23 mouse cellular contexts compared by ENCODE assay signal in the genomic region with DNA sequence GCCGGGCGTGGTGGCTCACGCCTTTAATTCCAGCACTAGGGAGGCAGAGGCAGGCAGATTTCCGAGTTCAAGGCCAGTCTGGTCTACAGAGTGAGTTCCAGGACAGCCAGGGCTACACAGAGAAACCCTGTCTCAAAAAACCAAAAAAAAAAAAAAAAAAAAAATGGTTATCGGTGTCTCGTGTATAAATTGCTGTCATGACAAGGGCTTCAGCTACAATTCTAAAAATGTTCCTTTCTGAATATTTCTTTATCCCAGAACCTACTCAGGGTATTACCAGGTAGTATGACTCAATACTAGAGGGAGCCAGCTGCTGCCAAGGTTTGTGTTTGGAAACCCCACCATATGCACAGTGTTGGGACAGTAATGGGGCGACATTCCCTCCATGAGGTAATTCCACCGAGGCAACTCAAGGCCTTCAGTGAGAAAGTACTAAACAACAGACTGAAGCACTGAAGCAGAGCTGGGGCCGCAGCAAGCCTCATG. TPM values are rescaled to one million over a fixed set of nuclear protein-coding genes. Genes with fewer than 3 reads are reported as not detected.
DNase-seq lines count a peak whose midpoint lies in the region; ATAC-seq and TF ChIP-seq lines count a peak whose summit lies in the region.
"Had no signal": no experiment of that assay in that cellular context is flagged by ENCODE, and none has a peak within 500 bp of the region (broad histone marks: within the 10 kb centered on the region; RNA-seq: fewer than 3 reads in every experiment).

No protein-coding gene starts in this region.

- TF ChIP-seq EP300 in liver, postnatal 0 days (IDR thresholded peaks at IDR 0.05; ENCODE audit: low read depth): no peak
- peak; percentile 88 for TF ChIP-seq EP300 in CH12.LX (IDR thresholded peaks at IDR 0.05; ENCODE audit: low read length)

- no peak overlapping the region for H3K4me2 ChIP-seq in liver, postnatal 0 days (ENCODE audit: low read depth, low read length)
- no peak overlapping the region for H3K4me2 ChIP-seq in liver, embryonic 12.5 days
- peak overlapping the region; percentile 52 for H3K4me2 ChIP-seq in CH12.LX (ENCODE audit: insufficient read depth, low read depth, poor library complexity, severe bottlenecking)

- no peaks in the 10 kb centered on the region for H3K27me3 ChIP-seq in liver, postnatal 0 days (ENCODE audit: insufficient read depth, low read length)
- peaks cover 6% of the 10 kb centered on the region; the same call in 1 of the 2 replicates for H3K27me3 ChIP-seq in liver, embryonic 12.5 days (replicated peaks)
- no peaks in the 10 kb centered on the region for H3K27me3 ChIP-seq in spleen, adult 2 months (ENCODE audit: control insufficient read depth, insufficient read depth, low read length)
- no peaks in the 10 kb centered on the region for H3K27me3 ChIP-seq in CH12.LX (replicated peaks)
- H3K27me3 ChIP-seq: Patski had no signal

- WGBS in liver, postnatal 0 days (ENCODE audit: insufficient replicate concordance): 77% methylated on average over 9 of the region's 9 CpGs
- WGBS in liver, embryonic 12.5 days (ENCODE audit: insufficient replicate concordance): 77% methylated on average over 9 of the region's 9 CpGs
- WGBS in spleen, adult 2 months: 69% methylated on average over 9 of the region's 9 CpGs
- 75% methylated on average over 9 of the region's 9 CpGs for WGBS in bone marrow, adult 2 months

- peak overlapping the region; percentile 48; the same call in 1 of the 2 replicates for H3K27ac ChIP-seq in liver, postnatal 0 days (ENCODE audit: low read depth)
- H3K27ac ChIP-seq in liver, embryonic 12.5 days: no peak overlapping the region
- peak overlapping the region; percentile 75 for H3K27ac ChIP-seq in spleen, adult 2 months (ENCODE audit: insufficient read depth, low read length)
- peak overlapping the region; percentile 94 for H3K27ac ChIP-seq in CH12.LX (ENCODE audit: insufficient read depth, low read depth)
- H3K27ac ChIP-seq in bone marrow, adult 2 months (ENCODE audit: control insufficient read depth, insufficient read depth, low read depth, low read length, poor library complexity): peak overlapping the region; percentile 79

- no peak for ATAC-seq in liver, postnatal 0 days
- ATAC-seq in liver, embryonic 12.5 days: no peak
- ATAC-seq: activated CD4-positive, CD25-positive, alpha-beta regulatory T cell, adult 4 months; CD4-positive, CD25-positive, alpha-beta regulatory T cell, adult 4 months; Patski had no signal

- 0 out of 2 replicates have a peak, but pooled peaks cover 2% of the 10 kb centered on the region for H3K4me1 ChIP-seq in liver, postnatal 0 days (ENCODE audit: insufficient read depth)
- no peaks in the 10 kb centered on the region for H3K4me1 ChIP-seq in liver, embryonic 12.5 days
- peaks cover 19% of the 10 kb centered on the region; the same call in 1 of the 2 replicates for H3K4me1 ChIP-seq in spleen, adult 2 months (ENCODE audit: control insufficient read depth, insufficient read depth, insufficient read length)
- peaks cover 37 to 64% of the 10 kb centered on the region in 2 experiments for H3K4me1 ChIP-seq in CH12.LX (ENCODE audit: control insufficient read depth in 1 of 2, insufficient read depth in 2 of 2)
- no peaks in the 10 kb centered on the region for H3K4me1 ChIP-seq in bone marrow, adult 2 months (ENCODE audit: control insufficient read depth, insufficient read depth, low read length)

- H3K9ac ChIP-seq in liver, postnatal 0 days (replicated peaks): no peak overlapping the region
- H3K9ac ChIP-seq in liver, embryonic 12.5 days: no peak overlapping the region
- peak overlapping the region; percentile 15; the same call in 1 of the 2 replicates for H3K9ac ChIP-seq in CH12.LX (ENCODE audit: insufficient read depth, low read depth)

- H3K79me2 ChIP-seq in CH12.LX (replicated peaks; ENCODE audit: control insufficient read depth, extremely low read depth, insufficient read depth, poor library complexity, severe bottlenecking): peaks cover 3% of the 10 kb centered on the region

- no peak for TF ChIP-seq CTCF in liver, postnatal 0 days (IDR thresholded peaks at IDR 0.05; ENCODE audit: low read depth)
- TF ChIP-seq CTCF in spleen, adult 2 months (IDR thresholded peaks at IDR 0.05; ENCODE audit: extremely low read depth, insufficient read depth, insufficient read length, insufficient replicate concordance): no peak
- TF ChIP-seq CTCF in CH12.LX (conservative IDR thresholded peaks at IDR 0.05 in 1 of 2, IDR thresholded peaks at IDR 0.05 in 1 of 2; ENCODE audit: low read depth in 2 of 2, low read length in 2 of 2): peak in 1 of 2 experiments; percentile 13; a peak in 1 of 4 replicates
- no peak for TF ChIP-seq CTCF in bone marrow, adult 2 months (IDR thresholded peaks at IDR 0.05; ENCODE audit: control insufficient read depth, insufficient read depth, low read length)

- no peak for DNase-seq in liver, postnatal 0 days
- no peak for DNase-seq in spleen, adult 2 months (ENCODE audit: low read depth in 1 of 2, low spot score in 2 of 2)
- no peak for DNase-seq in spleen, postnatal 36 days (ENCODE audit: low spot score in 2 of 2)
- DNase-seq in CH12.LX (ENCODE audit: extremely low read depth): no peak
- no peak for DNase-seq in kidney, adult 8-10 months
- DNase-seq in left cerebral cortex, adult 18-20 months (ENCODE audit: low spot score in 2 of 2): no peak
- DNase-seq: adrenal gland, adult 2 months; adrenal gland, adult 8-10 months; adrenal gland, postnatal 10 days; adrenal gland, postnatal 14 days; adrenal gland, postnatal 25 days; adrenal gland, postnatal 36 days; cerebellum, adult 11 months; cerebellum, adult 11-12 months; cerebellum, adult 18-20 months; cerebellum, adult 2 months had no signal

- no peak for TF ChIP-seq POLR2A in spleen, adult 2 months (IDR thresholded peaks at IDR 0.05; ENCODE audit: low read depth, low read length)
- no peak for TF ChIP-seq POLR2A in CH12.LX (IDR thresholded peaks at IDR 0.05; ENCODE audit: low read depth, low read length)
- TF ChIP-seq POLR2A in bone marrow, adult 2 months (IDR thresholded peaks at IDR 0.05; ENCODE audit: borderline replicate concordance, control insufficient read depth, low read depth, low read length): no peak

- H3K36me3 ChIP-seq in liver, postnatal 0 days (replicated peaks; ENCODE audit: insufficient read depth, low read length): no peaks in the 10 kb centered on the region
- H3K36me3 ChIP-seq in liver, embryonic 12.5 days: no peaks in the 10 kb centered on the region
- H3K36me3 ChIP-seq in spleen, adult 2 months (ENCODE audit: control insufficient read depth, insufficient read depth, low read length): no peaks in the 10 kb centered on the region
- H3K36me3 ChIP-seq in CH12.LX (replicated peaks in 1 of 2; ENCODE audit: control insufficient read depth in 1 of 2, insufficient read depth in 1 of 2, low read length in 1 of 2): no peaks in the 10 kb centered on the region
- H3K36me3 ChIP-seq: G1E had no signal

- dilution Hi-C loops in CH12.LX (cut with MboI; ENCODE audit: extremely low pct_ligation_motif_present, extremely low pct_unique_long_range_greater_than_20kb, low sequenced_read_pairs): no loop called here

- no peak; the same call in 1 of the 2 replicates for TF ChIP-seq RAD21 in CH12.LX (IDR thresholded peaks at IDR 0.05; ENCODE audit: low read depth, low read length)

- in situ Hi-C loops in CH12.LX (cut with MboI; ENCODE audit: low pct_ligation_motif_present, low pct_unique_long_range_greater_than_20kb, low sequenced_read_pairs): no loop called here

- no peak overlapping the region for H3K4me3 ChIP-seq in liver, postnatal 0 days (ENCODE audit: low read depth, low read length)
- no peak overlapping the region for H3K4me3 ChIP-seq in liver, embryonic 12.5 days
- no peak overlapping the region for H3K4me3 ChIP-seq in spleen, adult 2 months (ENCODE audit: extremely low read depth, insufficient read depth, insufficient read length)
- no peak overlapping the region for H3K4me3 ChIP-seq in CH12.LX (replicated peaks in 1 of 3; ENCODE audit: low read depth in 2 of 3, low read length in 2 of 3, poor library complexity in 1 of 3)
- H3K4me3 ChIP-seq in bone marrow, adult 2 months (replicated peaks; ENCODE audit: control insufficient read depth, low read depth, low read length): no peak overlapping the region

- H3K9me3 ChIP-seq in liver, postnatal 0 days (ENCODE audit: low read length): no peaks in the 10 kb centered on the region
- H3K9me3 ChIP-seq in liver, embryonic 12.5 days (replicated peaks): no peaks in the 10 kb centered on the region
- peaks cover 20% of the 10 kb centered on the region for H3K9me3 ChIP-seq in CH12.LX (replicated peaks; ENCODE audit: low read length)
- H3K9me3 ChIP-seq: G1E had no signal

TF ChIP-seq in CH12.LX, 34 proteins besides CTCF, POLR2A, EP300 and RAD21 (continues in another document):
- no peak for TF ChIP-seq MAZ (IDR thresholded peaks at IDR 0.05; ENCODE audit: low read depth, low read length)
- TF ChIP-seq ZNF384 (IDR thresholded peaks at IDR 0.05; ENCODE audit: low read depth, low read length): peak; percentile 91
- no peak for TF ChIP-seq CHD2 (IDR thresholded peaks at IDR 0.05; ENCODE audit: low read length)
- TF ChIP-seq JUND (conservative IDR thresholded peaks at IDR 0.05; ENCODE audit: low read depth, low read length): peak; percentile 78
- TF ChIP-seq TBP (conservative IDR thresholded peaks at IDR 0.05; ENCODE audit: low read depth, low read length): no peak; the same call in 1 of the 2 replicates
- no peak for TF ChIP-seq CHD1 (IDR thresholded peaks at IDR 0.05; ENCODE audit: low read depth, low read length)
- peak; percentile 83 for TF ChIP-seq TCF12 (IDR thresholded peaks at IDR 0.05; ENCODE audit: low read depth, low read length)

RNA-seq across cellular contexts. Expression of gene Tnfrsf13b, which starts 4.2 kb away (rescaled TPM):
- polyA plus RNA-seq in liver, postnatal 0 days (2015; fragmentation: Nextera tagmentation; extraction: Ambion mirVana): 8.1 and 9.4 TPM in 2 replicates
- 3.2 and 4.8 TPM in 2 replicates for polyA plus RNA-seq in liver, embryonic 12.5 days (2016; fragmentation: Nextera tagmentation; extraction: Ambion mirVana)
- polyA plus RNA-seq in spleen, adult 2 months (2012; rRNA removed): 221 and 304 TPM in 2 replicates
- total RNA-seq in CH12.LX (2012; rRNA removed): 260 and 365 TPM in 2 replicates
- total RNA-seq in CH12.LX (2014; rRNA removed): 338 and 355 TPM in 2 replicates
- polyA plus RNA-seq in CH12.LX (2012; ENCODE audit: insufficient read length, low read depth): 299 and 356 TPM in 2 replicates
- 11.5 and 21.8 TPM in 2 replicates for polyA plus RNA-seq in bone marrow, adult 2 months (2011; ENCODE audit: insufficient read depth, insufficient read length, low replicate concordance, missing spikeins)
- total RNA-seq in left cerebral cortex, adult 18-20 months (2021): under 1 TPM; 0.52 to 1.00 TPM
- polyA plus RNA-seq: C2C12, Patski had no signal

RNA-seq across cellular contexts. Expression of gene Usp22, which starts 52.5 kb away (rescaled TPM):
- 8.7 and 10.0 TPM in 2 replicates for polyA plus RNA-seq in liver, postnatal 0 days (2015; fragmentation: Nextera tagmentation; extraction: Ambion mirVana)
- polyA plus RNA-seq in liver, embryonic 12.5 days (2016; fragmentation: Nextera tagmentation; extraction: Ambion mirVana): 28.5 and 30.8 TPM in 2 replicates
- 17.5 and 22.2 TPM in 2 replicates for polyA plus RNA-seq in spleen, adult 2 months (2012; rRNA removed)
- total RNA-seq in CH12.LX (2012; rRNA removed) (56.7 and 65.3 TPM in 2 replicates), CH12.LX (2014; rRNA removed) (51.9 and 54.7 TPM in 2 replicates)
- polyA plus RNA-seq in CH12.LX (2012; ENCODE audit: insufficient read length, low read depth): 38.9 and 48.1 TPM in 2 replicates
- 4.0 and 14.2 TPM in 2 replicates for polyA plus RNA-seq in bone marrow, adult 2 months (2011; ENCODE audit: insufficient read depth, insufficient read length, low replicate concordance, missing spikeins)
- 100 to 1,000 TPM; 195 to 215 TPM for total RNA-seq in left cerebral cortex, adult 18-20 months (2021)
